Mouse (Mus musculus): Measurements from ENCODE around the gene Arhgef19.

Gene Arhgef19

DNA sequence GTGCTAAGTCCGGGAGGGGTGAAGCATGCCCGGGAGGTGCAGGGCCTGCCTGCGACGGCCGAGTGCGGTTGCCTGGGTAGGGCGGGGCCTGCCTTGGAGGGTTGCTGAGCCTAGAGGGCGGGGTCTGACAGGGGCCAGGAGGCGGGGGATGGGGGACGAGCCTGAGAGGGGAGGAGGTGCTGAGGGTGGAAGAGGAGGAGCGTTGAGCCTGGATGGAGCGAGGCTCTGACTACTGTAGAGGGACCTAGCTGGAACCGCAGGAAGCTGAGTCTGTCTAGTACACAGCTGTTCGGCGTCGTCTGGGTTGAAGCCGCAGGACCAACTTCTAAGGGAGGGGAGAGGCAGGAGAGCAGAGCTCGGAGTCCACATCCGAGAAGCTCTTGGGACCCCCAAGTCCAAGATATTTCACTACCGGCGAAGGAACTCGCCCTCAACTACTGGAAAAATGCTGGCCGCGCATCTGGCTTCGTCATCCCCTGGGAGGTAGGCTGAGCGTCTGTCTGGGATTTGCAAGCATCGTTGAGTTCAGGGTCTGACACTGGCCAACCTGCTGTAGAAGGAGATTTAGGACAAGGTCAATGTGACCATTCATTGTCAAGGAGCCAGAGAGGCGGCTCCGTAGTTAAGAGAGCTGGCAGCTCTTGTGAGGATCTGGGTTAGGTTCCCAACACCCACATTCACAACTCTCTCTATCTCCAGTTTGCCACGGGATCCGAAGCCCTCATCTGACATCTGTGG lies at the start of gene Arhgef19:
Arhgef19 (plus strand) TSS at position 112 of the 738 bp plus-strand sequence.
- ChIA-PET CTCF (interaction anchor here in 3 of 4 experiments (0.9 to 1.7 kb wide), 5 partner anchors 8 to 161 kb away, joined by 3 to 4 read pairs (median 3); partner anchors contain the start of genes Fbxo42 (in 1 of the 3) and Necap2 (in 1 of the 3)), POLR2A (interaction anchor here in 2 of 4 experiments (0.9 to 4.2 kb wide), 15 partner anchors 9 to 123 kb away, joined by 3 to 24 read pairs (median 6); no protein-coding TSS in a partner anchor)

DNA sequence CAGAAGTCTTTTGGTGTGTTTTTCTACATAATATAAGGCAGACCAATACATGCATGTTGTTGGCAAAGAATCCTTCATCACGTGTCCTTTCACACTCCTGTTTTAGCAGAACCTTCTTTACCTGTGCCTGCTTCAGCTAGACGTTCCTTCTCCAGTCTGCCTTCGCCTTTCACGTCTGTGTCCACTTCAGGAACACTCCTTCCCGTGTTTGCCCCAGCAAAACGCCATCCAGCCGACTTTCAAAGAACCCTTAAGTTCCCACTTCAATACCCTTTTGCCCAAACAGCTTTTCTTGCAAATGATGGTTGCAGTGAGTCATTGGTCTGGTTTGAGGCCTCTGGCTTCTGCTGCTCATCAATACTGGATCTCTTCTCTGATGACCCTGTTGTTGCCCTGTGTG lies 48.0 kb upstream of the Arhgef19 start:
- CTCF ChIA-PET = interaction anchor here in 2 of 4 experiments (0.6 kb wide), 2 partner anchors 76 to 119 kb away, joined by 3 read pairs; no protein-coding TSS in a partner anchor
- POLR2A ChIA-PET = interaction anchor here in 3 of 4 experiments (0.6 to 1.7 kb wide), 6 partner anchors 11 to 444 kb away, joined by 3 read pairs; no protein-coding TSS in a partner anchor

DNA sequence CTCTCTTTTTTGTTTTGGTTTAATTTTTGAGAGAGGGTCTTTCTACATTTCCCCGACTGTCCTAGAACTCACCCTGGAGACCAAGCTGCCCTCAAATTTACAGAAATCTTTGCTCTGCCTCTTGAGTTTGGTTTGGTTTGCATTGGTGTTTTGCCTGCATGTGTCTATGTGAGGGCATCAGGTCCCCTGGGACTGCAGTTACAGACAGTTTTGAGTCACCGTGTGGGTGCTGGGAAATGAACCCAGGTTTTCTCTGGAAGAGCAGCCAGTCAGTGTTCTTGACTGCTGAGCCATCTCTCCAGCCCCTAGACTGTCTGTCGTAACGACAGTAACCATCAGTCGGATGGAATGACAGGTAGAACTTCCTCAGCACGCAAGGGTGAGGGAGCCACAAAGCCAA lies 44.7 kb upstream of the Arhgef19 start:
- ChIA-PET POLR2A (interaction anchor here in 2 of 4 experiments (1.4 to 1.9 kb wide), 6 partner anchors 14 to 55 kb away, joined by 3 to 8 read pairs (median 4); partner anchors contain the start of genes Fbxo42 (in 1 of the 2) and Szrd1 (in 1 of the 2)), CTCF (interaction anchor here in 2 of 4 experiments (0.6 to 1.5 kb wide), 2 partner anchors 74 to 620 kb away, joined by 4 read pairs; no protein-coding TSS in a partner anchor)

DNA sequence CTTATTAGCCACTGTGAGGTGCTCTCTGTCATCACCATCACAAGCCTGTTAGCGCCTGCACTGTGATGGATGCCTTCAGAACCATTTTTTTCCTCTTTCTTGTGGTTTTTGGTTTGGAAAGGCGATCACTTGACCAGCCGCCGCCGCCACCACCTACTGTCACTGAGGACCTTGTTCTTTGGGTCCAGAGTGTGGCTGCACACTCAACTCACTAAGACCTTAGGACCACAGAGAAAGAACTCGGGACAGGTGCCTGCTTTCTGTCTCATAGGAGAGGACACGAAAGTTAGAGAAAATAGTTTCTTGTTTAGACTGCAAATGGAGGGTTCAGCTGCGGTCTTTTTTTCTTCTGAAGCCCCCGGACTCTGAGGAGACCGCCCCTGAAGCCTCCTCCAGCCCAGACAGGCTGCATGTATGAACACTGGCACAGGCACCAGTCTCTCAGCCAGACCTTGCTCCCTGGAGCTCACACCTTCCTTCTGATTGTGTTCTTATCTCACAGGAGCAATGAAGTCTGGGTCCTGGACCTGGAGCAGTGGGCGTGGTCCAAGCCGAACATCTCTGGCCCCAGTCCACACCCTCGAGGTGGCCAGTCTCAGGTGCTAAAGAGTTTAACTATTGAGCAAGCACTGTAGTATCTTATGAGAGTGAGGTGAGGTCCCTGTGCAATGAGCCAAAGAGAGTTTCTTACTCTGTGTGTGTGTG lies 42.2 kb upstream of the Arhgef19 start:
- ChIA-PET CTCF (interaction anchor here in 2 of 4 experiments (0.6 to 1.4 kb wide), 4 partner anchors 50 to 172 kb away, joined by 3 to 4 read pairs (median 3); no protein-coding TSS in a partner anchor), POLR2A (interaction anchor here in 3 of 4 experiments (0.7 to 0.9 kb wide), 4 partner anchors 11 to 179 kb away, joined by 4 to 5 read pairs (median 4); no protein-coding TSS in a partner anchor)

DNA sequence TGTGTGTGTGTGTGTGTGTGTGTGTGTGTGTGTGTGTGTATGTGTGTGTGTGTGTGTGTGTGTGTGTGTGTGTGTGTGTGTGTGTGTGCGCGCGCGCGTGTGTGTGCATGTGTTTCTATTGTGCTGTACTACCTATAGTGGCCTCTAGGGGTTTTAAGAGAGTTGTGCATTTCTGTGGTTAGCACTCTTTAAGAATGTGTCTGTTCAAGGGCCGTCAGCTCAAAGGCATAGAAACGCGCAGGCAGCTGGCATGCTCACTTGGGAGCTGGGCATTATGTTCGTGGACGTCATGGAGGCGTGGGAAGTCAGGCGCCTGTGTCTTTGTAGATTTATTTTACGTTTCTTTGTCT lies 41.6 kb upstream of the Arhgef19 start:
- POLR2A ChIA-PET = interaction anchor here in 3 of 4 experiments (0.7 to 0.9 kb wide), 4 partner anchors 11 to 179 kb away, joined by 4 to 5 read pairs (median 4); no protein-coding TSS in a partner anchor
- CTCF ChIA-PET = interaction anchor here in 2 of 4 experiments (0.6 to 1.4 kb wide), 4 partner anchors 49 to 171 kb away, joined by 3 to 4 read pairs (median 3); no protein-coding TSS in a partner anchor

DNA sequence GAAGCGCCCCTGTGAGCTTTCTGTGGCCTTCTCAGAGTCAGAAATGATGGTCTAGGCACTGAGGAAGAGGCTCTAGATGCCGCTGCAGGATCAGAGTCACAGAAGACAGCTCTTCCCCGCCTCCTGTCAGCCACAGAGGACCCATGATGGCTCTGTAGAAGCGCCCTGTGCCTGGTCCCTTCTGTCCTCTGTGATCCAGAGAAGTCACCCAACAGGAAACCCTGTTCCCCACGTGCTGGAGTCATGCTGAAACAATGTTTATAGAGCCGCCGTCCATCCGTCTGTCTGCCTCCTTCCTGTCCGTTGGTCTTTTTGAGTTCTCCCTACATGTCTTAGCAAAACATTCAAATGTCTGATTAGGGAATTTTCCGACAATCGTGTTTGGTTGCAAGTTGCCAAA lies 38.4 kb upstream of the Arhgef19 start:
- POLR2A ChIA-PET = interaction anchor here in 2 of 4 experiments (0.7 to 1.7 kb wide), 7 partner anchors 9 to 309 kb away, joined by 3 to 4 read pairs (median 3); partner anchors contain the start of gene Fbxo42 (in 1 of the 2)

DNA sequence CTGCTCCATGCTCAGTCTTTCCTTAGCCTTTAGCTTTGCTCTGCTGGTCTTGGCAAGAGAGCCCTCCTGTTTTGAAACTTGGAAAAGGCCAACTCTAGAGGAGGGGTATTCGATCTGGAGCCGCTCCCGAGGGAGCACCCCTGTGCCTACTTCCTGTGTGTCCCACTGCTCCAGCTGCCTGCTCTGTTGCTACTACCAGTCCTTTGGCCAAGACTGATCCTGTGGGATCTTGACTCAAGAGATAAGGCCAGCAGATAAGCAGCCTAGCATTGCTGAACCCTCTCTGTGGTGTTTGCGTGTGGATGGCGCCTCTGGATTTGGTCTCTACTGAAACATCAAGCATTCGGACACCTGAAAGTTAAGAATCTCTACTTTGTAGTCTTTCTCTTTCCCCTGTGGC lies 37.1 kb upstream of the Arhgef19 start:
- CTCF ChIA-PET = interaction anchor here in 1 of 4 experiments (0.7 kb wide), 1 partner anchor 36 kb away, joined by 3 read pairs; no protein-coding TSS in a partner anchor
- POLR2A ChIA-PET = interaction anchor here in 2 of 4 experiments (0.5 to 2.1 kb wide), 6 partner anchors 9 to 81 kb away, joined by 3 to 5 read pairs (median 3); no protein-coding TSS in a partner anchor

More for the DNA sequence above, 38.4 kb upstream of the Arhgef19 start:
- CTCF ChIA-PET = interaction anchor here in 2 of 4 experiments (0.6 to 1.5 kb wide), 6 partner anchors 16 to 162 kb away, joined by 3 to 11 read pairs (median 4); partner anchors contain the start of gene Fbxo42 (in 1 of the 2)

DNA sequence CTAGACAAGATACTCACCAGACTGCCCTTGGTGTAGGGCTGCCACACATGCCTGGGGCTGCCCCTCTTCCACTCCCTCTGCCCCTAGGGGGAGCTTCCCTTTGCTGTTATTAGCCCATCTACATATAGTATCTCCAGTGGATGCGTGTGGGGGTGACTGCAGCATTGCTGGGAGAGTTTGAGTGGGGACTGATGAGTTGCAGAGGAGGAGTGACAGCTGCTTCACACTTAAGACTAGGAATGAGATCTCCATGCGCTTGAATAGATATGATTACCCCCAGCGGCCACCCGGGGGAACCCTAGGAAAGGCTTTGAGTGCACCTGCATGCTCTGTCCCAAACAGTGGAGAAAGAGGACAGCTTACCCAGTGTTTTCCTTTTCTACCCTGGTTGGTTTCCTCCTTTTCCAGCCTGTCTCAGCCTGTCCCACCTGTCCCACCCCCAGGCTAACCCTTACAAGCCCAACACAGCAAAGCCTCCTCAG lies 34.7 kb upstream of the Arhgef19 start:
- ChIA-PET POLR2A (interaction anchor here in 3 of 4 experiments (0.6 to 2.0 kb wide), 16 partner anchors 9 to 157 kb away, joined by 3 to 8 read pairs (median 4); partner anchors contain the start of gene Rsg1 (in 2 of the 3)), CTCF (interaction anchor here (0.5 to 2.0 kb wide), 37 partner anchors 9 to 910 kb away, joined by 3 to 18 read pairs (median 3); partner anchors contain the start of genes Fam131c (in 1 of the 4), Fbxo42 (in 1 of the 4), Padi6 (in 1 of the 4) and Rsg1 (in 1 of the 4))

DNA sequence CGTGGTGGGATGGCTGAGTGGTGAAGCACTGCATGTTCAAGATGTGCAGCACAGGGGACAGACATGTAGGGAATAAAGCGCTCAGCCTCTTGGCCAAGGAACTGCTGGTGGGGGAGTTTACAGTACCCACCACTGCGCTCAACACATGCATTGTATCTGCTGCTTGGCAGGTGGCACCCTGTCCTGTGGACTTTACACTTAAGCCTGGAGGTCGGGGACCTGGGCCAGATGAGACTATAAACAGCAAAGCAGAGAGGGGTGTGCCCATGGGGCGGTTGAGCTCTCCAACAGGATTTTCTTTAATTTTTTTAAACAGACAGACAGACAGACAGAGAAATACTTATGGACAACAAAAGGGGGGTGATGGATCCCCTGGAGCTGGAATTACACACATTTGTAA lies 32.2 kb upstream of the Arhgef19 start:
- POLR2A ChIA-PET = no interaction called here
- CTCF ChIA-PET = no interaction called here

DNA sequence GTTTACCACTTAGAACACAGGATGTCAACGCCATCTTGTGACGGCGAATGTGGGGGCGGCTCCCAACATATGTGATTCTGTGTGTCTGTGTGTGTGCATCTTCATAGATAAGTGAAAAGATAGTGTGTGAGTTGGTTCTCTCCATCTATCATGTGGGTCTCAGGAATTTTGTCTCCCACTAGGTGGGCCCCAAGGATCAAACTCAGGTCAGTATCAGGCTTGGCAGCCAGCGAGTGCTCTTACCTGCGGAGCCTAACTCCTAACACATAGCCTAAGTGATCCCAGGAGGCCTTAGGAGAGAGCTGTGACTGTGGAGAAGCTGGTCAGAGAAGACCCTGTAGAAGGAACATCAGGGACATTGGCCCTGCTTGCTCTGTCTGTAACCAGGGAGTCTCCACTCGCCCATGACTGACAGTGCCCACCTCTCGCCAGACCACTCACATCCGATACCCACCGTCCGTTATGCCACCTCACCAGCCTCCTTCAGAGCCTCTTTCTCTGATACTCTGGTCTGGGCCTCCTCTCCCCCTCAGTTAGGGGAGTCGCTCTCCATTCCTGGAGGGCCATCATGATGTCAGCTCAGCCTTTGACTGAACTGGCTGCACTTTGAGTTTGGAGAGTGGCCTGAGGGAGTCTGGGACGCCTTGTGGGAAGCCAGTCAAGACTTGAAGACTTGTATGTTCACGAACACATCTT lies 28.6 kb upstream of the Arhgef19 start:
- POLR2A ChIA-PET = interaction anchor here in 1 of 4 experiments (1.2 kb wide), 1 partner anchor 11 kb away, joined by 4 read pairs; no protein-coding TSS in a partner anchor
- CTCF ChIA-PET = interaction anchor here in 1 of 4 experiments (0.6 kb wide), 1 partner anchor 16 kb away, joined by 3 read pairs; no protein-coding TSS in a partner anchor

DNA sequence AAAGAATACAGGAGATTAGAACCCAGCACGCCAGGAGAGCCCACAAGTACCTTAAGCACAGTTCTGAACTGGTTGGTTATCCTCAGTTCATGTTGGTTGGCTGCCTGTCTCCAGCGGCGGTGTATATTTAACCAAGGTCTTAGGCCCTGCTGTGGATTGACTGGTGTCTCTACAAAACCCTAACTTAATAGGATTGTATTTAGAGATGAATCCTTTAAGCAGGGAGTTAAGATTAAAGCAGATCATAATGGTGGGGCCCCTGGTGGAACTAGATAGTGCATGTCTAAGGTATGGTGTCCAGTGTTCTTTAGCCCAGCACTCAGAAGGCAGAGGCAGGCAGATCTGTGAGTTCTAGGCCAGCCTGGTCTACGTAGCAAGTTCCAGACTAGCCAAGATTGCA lies 27.7 kb upstream of the Arhgef19 start:
- CTCF ChIA-PET = no interaction called here
- POLR2A ChIA-PET = interaction anchor here in 1 of 4 experiments (1.2 kb wide), 1 partner anchor 12 kb away, joined by 4 read pairs; no protein-coding TSS in a partner anchor

DNA sequence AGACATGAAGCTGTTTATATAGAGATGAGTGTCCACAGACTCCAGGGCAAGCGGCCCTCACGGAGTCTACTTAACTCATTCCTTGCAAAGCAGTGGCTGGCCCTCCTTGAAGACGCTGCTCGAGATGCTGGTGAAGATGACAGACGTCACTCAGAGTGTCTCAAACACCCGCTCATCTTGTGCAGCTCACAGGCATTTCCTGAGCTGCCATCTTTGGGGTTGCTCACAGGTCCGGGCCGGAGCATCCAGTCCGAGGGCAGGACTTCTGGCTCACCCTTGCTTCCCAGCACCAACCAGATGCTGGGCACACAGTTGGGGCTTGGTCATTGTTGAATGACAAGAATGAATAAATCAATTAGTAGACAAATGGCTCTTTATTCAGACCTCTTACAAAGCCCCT lies 26.4 kb upstream of the Arhgef19 start:
- POLR2A ChIA-PET = interaction anchor here in 3 of 4 experiments (0.7 to 2.0 kb wide), 8 partner anchors 8 to 149 kb away, joined by 3 to 8 read pairs (median 4); no protein-coding TSS in a partner anchor
- CTCF ChIA-PET = interaction anchor here in 3 of 4 experiments (0.6 to 1.5 kb wide), 4 partner anchors 8 to 295 kb away, joined by 3 to 6 read pairs (median 4); no protein-coding TSS in a partner anchor

DNA sequence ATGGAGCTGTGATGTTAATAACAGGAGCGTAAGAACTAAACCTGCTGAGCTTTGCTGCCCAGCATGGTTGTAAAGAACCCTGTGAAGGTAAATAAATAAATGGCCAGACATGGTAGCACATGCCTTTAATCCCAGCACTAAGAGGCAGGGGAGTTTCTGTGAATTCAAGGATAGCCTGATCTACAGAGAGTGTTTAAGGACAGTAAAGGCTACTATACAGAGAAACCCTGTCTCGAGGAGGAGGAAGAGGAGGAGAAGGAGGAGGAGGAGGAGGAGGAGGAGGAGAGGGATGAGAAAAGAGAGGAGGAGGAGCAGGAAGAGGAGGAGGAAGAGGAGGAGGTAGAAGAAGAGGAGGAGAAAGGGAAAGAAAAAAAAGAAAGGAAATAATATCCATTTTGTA lies 26.0 kb upstream of the Arhgef19 start:
- CTCF ChIA-PET = interaction anchor here in 3 of 4 experiments (0.6 to 1.5 kb wide), 7 partner anchors 9 to 411 kb away, joined by 3 to 9 read pairs (median 4); no protein-coding TSS in a partner anchor
- POLR2A ChIA-PET = interaction anchor here (0.6 to 2.0 kb wide), 11 partner anchors 9 to 599 kb away, joined by 3 to 8 read pairs (median 4); no protein-coding TSS in a partner anchor

DNA sequence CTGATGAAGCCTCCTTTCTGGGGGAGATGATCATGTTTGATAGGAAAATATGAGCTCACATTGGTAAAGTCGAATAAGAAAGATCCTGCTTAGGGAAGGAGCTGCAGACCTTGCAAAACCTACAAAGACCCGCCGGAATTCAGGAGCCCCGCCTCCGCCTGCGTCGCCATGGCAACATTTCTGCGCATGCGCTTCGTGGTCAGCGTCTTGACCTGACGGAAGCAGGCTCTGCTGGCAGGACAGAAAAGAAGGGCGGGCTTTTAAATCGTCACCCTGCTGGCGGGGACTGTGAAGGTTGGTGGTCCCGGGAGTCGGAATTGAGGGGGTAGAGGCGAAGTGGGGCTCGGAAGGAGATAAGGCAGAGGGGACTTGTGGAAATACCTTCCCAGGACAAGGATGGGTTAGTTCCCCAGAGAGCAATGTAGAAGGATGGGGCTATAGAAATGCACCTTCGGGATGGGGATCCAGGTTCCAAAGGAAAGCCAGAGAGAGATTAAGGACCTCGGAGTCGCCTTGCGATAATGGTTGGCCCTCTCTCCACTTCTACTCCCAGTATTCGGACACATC lies 25.4 kb upstream of the Arhgef19 start, which contains the start of gene Rsg1:
Rsg1 (plus strand) TSS at position 187 of the 567 bp plus-strand sequence.
- CTCF ChIA-PET = interaction anchor here in 3 of 4 experiments (0.6 to 1.5 kb wide), 7 partner anchors 9 to 410 kb away, joined by 3 to 9 read pairs (median 4); no protein-coding TSS in a partner anchor
- POLR2A ChIA-PET = interaction anchor here (0.5 to 2.0 kb wide), 10 partner anchors 9 to 600 kb away, joined by 3 to 8 read pairs (median 4); no protein-coding TSS in a partner anchor

DNA sequence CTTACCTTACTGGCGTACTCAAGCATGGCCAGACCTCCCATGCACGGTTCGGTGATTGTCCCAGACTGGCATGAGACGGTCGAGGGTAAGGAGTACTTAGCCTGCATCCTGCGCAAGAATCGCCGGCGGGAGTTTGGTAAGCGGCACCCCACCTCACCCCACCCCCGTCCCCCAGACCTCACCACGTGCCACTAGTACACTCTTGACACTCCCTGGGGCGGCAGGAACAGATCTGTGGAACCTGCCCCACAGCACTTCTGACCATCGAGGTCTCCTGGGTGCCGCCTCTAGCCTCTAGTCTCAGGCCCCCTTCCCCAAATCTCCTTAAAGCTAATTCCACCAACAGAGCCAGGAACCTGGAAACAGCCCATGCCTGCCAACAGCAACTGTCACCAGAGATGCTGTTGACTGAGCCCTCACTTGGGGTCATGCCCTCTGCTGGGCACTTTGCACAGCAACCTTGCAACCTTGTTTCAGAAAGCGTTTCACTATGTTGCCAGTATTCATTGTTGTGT lies 24.9 kb upstream of the Arhgef19 start:
- POLR2A ChIA-PET = interaction anchor here in 3 of 4 experiments (0.7 to 2.0 kb wide), 5 partner anchors 10 to 75 kb away, joined by 3 to 8 read pairs (median 4); no protein-coding TSS in a partner anchor
- CTCF ChIA-PET = interaction anchor here in 3 of 4 experiments (0.6 to 1.5 kb wide), 5 partner anchors 10 to 522 kb away, joined by 3 to 9 read pairs (median 5); no protein-coding TSS in a partner anchor

Measured in embryonic stem cell, embryonic (primary cell).